Mouse (Mus musculus) thymus, postnatal 36 days (tissue): ENCODE results near the gene Gprc5a.
A peak's percentile ranks its signal among the peaks of the same experiment; 100 is the strongest.

ENCODE experiments used
- DNase-seq, 2 experiments: peaks; one replicate each; pipeline ENCODE4 v3.0.0; 2022; ENCODE audit warnings: mixed read lengths in 2 of 2

Gprc5a gene

DNA sequence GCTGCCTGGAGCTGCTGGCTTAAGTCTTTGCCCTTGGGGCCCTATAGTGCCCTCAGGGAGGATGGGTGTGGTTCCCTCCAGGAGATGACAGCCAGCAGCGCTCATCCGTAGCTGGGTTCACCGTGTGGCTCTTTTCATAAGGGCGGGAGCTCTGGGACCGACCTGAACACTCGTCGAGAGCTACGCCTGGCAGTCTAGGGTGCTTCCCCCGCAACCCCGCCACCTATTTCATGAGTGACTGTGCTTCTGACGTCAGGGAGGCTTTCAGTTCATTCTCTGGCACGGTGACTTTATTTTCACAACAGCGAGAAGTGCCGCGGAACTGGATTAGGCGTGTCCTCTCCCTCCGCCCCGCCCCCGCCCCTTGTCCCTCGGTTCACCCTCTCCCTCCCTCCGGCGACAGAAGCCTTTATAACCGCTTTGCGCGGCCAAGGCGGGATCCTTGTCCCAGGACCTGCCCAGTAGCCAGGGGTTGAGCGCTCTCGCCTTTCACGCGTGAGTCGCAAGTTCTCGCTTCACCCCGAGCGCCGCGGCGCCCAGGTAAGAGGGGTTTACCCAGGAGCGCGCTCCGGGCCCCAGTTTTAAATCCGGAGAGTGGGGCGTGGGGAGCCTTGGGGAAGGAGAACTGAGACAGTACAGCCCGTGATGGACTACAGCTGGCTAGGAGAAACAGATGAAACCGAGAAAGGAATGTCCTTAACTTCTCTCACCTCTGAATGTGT is at the start of gene Gprc5a:
TSS of gene Gprc5a (plus strand) at position 416 of the 722 bp plus-strand sequence.
- peak; percentile 8 to 26 for DNase-seq

DNA sequence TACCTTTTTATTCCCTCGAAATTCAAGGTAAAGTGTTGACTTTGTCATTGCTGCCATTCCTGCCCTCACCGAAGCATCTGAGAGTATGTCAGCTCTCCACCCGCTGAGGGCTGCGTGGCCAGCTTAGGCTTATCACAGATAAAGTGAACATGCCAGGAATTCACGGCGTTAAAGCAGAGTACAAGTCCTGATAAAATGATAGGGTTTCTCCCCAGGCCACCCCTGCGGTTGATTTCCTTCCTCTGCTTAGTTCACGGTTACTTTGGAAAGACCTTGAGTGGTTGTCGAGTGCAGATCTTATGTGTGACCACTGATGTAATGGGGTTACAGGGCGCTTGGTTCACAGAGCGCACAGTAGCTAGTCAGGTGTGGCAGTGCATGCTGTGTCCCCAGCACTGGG is 48.2 kb upstream of the Gprc5a start:
- no peak for DNase-seq

DNA sequence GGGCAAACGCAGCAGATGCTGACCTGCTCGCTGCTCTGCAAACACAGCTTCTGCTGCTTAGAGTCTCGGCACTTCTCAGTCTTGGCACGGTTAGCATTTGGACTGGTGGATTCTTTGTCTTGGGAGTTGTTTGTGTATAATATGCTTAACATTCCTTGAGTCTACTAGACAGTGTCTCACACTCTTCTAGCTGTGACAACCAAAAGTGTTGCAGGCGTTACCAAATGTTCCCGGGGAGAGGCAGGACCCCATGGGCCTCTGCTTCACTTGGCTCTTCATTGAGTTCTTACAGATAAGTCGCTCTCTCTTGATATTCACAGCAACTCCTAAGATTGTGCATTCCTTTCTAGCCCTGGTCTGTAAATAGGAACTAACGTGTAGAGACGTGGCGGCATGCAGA is 45.9 kb upstream of the Gprc5a start:
- no peak for DNase-seq

DNA sequence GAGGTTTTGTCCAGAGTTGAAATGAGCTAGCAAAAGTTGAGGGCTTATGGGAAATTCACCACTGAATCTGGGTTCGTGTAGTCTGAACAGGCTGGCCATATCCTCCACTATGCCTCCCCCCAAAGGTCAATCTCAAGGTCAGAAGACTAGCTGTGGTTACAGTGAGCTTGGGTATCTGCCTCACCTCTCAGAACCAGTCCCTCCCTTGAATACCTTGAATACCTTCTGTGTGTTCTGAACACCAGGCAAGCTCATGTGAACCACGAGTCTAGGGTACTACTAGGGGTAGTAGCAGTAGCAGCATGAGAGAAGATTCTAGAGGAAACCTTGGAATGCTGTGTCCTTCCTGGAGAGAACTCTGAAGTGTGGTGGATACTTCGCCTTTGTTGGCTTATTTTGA is 43.8 kb upstream of the Gprc5a start:
- DNase-seq: no peak

DNA sequence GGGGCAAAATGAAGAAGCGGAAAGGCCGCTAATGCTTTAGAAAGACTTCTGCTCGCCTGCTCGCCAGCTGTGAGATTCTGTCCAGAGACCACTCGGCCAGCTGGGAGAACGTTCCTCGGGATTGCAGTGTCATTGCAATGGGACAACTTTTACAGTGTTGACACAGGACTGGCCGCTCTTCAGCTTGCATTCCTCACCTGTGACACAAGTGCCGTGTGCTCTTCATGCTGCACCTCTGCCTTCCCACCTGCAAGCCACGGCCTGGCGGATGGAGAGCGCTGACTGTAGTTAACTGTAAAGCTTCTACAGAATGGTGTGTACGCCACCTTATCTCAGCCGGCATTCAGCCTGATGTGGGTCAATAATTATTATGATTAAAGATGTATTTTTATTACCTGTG is 42.1 kb upstream of the Gprc5a start:
- DNase-seq: no peak

DNA sequence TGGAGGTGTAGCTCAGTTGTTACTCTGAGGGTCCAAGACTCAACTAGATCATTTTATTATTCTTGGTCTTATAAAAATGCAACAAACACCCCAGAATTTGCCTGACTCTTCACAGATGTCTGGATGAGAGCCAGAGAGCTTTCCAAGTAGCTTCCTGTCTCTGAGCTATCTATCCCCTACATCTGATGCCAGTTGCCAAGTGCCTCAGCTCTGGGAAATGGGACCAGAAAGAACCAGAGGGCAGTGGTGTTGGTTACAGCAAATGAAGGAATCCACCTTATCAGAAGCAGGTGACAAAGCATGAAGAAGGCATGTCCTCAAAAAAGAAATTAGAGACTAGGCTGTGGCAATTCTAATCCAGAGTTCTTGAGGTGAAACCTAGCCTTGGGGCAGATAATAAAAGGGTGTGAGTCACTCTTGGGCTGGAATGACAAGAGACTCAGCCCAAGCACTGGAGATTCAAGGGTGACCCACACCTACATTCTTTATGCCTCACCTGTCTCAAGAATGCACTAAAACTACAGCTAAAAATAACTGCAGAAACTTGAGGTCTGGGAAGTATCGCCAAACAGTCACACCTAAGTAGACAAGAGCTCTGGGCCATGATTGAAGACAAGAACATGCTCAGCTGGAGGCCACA is 40.5 kb upstream of the Gprc5a start:
- DNase-seq: no peak

DNA sequence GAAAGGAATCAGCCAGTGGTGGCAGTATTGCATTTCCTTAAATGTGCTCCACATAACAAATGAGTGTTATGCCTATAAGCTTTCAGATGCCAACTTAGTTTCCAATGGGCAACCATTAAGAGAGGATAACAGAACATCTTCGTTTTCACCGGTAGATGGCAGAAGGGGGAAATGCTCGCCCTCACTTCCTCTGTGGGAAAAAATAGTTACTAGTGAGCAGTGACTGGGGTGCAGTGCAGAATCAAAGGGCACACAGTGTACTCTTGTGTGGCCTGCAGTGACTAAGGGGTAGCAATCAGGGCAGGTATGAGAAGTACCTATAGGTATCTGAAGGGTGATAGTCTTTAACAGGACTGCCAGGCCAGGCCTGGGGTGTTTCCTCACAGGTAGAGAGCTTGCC is 39.2 kb upstream of the Gprc5a start:
- no peak for DNase-seq

DNA sequence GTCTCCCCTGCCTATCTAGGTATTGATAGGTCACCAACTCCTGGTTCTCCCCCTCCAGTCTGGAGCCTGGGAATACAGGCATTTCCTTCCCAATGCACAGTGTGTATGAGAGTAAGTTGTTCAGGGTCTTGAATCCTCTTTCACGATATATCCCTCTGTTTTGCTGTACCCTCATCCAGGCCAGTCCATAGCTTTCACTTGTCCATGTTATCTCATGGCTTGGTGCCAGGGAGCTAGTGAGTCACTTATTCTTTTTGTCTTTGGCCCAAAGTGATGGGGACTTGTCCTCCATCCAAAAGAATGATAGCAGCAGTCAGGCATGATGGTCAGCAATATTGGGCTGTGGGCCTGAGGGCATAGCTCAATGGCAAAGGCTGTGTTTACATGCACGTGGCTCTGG is 38.7 kb upstream of the Gprc5a start:
- DNase-seq: no peak

DNA sequence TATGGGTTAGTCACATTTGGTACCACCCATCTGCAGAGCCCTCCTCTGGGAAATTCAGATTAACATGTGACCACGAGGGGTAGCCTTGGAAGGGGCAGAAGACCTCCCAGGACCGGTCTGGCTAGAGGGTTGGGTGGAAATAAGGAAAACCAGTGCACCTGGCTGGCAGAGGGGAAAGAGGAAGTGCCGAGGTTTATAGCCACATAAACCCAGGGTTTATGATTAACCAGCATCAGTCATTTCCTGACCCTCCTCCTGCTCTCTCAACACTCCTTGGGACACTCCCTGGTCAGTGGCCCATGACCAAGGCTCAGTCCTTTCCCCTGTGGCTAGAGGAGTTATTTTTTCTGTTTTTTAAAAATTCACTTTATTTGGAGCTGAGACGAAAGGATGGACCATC is 36.2 kb upstream of the Gprc5a start:
- no peak for DNase-seq

DNA sequence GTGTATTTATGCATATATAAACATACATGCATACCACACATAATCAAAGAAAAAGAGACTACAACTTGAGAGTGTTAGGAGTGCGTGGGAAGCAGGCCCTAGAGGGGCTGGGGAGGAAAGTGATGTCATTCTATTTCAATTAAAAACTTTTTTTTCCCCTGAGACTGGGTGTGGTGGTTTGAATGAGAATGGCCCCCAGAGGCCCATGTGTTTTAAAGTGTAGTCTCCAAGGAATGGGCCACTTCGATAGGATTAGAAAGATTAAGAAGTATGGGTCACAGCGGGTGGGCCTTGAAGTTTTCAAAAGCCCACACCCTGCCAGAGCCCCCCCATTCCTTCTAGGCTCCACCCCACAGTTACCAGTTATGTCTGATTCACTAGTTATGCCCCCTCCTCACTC is 26.8 kb upstream of the Gprc5a start:
- no peak for DNase-seq

DNA sequence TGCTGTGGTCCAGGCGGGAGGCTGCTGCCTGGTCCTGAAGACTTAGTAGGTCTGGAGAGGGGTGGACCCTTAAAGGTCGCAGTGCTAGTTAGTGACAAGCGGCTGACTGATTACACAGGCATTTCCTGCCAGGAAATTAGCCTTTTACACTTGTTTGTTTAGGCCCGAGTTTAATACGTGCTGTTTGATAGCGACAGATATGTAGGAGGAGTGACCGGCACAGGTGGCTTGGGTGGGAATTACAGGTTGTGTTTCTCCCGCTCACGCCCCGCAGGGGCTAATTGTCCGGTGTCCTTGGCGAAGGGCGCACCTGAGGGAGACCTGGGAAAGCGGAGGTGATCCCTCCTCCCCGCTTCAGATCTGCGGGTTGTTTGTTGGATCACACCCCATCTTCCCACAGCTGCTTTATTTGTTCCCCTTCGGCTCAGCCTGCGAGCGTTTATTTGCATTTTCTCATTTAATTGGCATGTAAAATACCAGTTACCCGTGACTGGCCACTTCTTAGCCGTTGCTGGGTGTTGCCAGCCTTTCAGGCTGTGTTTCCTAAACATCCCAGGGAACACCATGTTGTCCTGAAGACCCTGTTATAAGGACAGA is 25.1 kb upstream of the Gprc5a start:
- no peak for DNase-seq

DNA sequence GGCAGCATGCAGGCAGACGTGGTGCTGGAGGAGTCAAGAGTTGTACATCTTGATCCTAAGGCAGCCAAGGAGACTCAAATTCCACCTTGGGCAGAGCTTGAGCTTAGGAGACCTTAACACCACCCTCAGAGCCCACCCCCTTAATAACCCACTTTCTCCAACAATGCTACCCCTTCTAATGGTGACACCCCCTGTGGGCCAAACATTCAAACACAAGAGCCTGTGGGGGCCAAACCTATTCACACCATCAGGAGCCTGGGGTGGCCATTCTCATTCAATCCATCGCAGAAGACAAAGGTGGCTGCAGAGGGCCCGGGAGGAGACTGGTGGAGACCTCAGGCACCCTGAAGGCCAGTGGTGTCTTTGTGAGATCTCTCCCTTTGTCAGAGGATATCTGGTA is 23.5 kb upstream of the Gprc5a start:
- DNase-seq: no peak

DNA sequence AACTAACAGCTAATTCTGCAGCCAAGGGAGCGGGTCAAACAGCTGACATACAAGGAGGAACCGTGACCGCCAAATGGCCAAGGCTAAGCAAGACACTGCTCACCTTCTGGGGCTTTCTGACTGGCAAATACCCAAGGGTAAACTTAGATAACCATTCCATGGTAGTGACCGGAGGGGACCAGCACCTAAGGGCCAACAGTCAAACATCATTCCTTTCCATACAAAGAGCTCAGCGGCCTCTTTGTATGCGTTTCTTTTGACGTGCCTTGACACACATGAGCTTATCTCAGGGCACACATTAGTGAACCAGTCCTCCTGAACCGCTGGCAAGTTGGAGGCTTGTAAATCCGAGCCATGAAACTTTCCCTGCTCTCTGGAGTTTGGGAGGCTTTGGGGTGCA is 18.2 kb upstream of the Gprc5a start:
- no peak for DNase-seq

DNA sequence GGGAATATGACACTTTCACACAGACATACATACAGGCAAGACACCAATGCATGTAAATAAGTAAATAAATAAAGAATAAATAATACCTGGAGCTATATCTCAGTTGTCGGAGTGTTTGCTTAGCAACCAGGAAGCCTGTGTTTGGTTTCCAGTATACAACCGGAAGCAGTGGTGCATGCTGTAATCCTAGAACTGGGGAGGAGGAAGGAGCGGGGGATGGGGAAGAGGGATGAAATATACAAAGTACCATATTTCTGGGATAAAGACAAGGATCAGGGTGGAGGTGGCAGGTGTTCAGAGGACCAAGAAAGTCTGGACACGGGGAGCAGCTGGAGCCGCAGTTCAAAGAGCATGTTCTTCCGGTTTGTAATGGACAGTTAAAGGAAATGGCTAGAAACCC is 16.9 kb upstream of the Gprc5a start:
- DNase-seq: no peak

DNA sequence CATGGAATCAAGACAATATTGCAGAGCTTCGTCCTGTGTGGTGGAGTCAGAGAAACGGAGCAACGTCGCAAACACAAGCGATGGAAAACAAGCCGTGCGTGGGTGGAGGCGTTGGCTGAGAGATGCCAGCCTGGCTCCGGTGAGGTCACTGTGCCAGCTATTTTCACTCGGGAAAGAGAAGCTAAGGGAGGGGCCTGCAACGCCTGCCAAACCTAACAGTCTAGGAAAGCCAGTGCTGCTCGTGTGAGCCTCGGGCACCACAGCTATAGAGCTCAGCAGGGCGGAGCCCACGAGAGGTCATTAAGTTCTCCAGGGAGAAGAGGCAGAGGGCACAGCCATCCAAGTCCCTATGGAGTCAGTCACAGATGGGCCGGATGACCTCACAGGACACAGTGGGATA is 16.5 kb upstream of the Gprc5a start:
- DNase-seq: no peak

DNA sequence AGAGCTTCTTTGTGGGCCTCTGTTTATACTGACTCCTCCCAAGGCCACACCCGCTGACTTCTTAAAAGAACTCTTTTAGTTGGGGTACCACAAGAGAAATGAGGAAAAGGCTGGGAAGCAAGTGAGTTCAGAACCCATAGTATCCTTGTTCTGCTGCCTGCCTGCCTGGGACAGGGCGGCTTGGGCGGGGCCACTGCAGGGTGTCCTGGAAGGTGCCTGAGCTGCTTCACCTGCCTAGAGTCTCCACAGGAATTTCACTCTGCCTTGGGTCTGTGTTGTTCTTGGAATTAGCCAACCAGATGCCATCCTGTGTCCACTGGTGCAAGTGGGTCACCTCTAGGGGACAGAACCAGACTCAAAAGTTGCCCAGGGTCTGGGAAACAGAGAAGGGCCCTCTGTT is 11.7 kb upstream of the Gprc5a start:
- DNase-seq: no peak

DNA sequence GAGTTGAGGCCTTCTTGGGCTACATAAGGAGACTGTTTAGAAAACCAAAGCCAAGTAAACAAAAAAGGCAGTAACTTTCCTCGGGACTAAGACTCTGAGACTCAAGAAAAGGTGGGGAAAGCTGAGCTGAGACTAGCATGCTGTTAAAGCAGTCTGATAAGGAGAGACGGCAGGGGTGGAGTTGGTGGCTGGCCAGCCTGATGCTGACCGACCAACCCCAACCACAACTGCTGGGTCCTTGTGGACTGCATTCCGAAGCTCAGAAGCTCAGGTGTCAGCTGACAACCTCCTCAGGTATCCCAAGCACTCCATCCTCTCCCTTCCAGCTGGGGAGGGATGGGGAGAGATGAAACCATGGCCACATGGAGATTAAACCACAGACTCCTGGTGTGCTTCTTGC is 9.6 kb upstream of the Gprc5a start:
- no peak for DNase-seq

DNA sequence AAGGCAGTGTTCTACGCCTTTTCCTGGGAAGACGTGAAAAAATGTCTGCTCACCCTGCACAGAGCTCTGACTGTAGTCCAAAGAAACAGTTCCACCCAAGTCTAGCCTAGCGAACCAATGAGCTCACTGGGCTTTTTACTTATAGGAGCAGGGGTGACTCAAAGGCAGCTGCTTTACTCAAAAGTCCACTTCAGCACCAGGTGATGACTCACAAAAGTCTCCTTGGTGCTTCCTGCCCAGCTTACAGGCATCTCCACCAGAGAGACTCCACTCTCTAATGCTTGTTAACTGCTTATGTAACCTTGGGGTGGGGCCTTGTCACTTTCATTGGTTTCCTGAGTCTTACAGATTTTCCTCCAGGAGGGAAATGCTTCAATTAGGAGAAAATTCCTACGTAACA is 4.7 kb upstream of the Gprc5a start:
- no peak for DNase-seq

DNA sequence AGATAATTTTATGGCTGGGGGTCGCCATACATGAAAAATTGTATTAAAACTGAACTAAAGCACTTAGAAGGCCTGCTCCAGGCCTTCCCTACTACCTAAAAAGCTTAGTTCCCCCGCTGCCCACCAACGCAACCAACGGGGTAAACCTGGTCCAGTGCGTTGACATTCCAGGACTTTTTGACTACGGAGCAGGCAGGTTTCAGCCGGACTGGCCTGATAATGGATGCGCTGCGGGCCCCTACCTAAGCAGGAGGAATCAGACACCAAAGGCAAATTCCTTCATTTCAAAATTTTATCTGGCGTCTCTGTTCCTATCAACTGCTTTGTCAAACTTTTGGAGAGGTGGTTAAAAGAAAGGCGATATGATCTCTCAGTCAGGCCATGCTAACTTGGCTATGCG is 830 bp upstream of the Gprc5a start:
- no peak for DNase-seq

DNA sequence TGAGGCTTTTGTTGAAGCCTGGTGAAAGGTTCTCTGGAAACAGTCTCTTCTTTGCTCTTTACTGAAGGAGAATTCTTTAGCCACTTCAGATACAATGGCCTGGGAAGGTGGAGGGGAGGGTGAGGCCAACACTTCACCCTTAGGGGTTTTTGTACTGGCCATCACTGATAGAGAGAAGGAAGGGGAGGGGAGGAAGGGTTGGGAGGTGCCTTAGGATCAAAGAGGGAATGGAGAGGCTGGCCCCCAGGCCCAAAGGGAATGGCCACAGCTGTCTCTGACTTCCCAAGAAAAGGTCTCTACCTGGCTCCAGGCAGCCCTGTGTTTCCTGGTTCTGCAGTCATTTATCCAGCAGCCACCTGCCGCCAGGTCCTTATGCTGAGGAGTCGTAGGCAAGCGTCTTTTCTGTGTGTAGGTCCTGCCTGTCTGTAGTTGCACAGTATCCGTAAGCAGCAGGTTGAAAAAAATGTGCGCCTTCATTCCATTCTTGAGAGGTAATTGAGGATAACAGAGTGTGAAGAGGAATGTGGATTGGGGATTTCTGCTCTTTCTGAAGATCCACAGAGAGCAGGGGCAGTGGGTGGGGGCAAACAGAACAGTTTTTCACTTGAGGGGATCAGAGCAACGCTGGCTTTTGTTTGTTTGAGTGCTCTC is 1.5 kb downstream of the Gprc5a start:
- no peak for DNase-seq

DNA sequence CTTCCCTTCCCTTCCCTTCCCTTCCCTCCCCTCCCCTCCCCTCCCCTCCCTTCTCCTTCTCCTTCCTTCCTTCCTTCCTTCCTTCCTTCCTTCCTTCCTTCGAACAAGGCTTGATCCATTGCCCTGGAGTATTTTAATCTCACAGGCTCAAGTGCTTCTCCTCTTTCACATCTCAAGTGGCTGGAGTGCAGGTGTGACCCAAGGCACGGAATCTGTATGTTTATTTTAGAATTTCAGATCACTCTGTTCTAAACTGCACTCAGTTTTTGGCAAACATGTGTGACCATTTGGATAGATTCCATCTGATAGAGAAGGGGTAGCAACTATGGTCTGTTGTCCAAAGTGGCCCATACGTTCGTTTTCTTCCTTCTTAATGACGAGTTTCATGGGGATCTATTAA is 2.8 kb downstream of the Gprc5a start:
- no peak for DNase-seq

DNA sequence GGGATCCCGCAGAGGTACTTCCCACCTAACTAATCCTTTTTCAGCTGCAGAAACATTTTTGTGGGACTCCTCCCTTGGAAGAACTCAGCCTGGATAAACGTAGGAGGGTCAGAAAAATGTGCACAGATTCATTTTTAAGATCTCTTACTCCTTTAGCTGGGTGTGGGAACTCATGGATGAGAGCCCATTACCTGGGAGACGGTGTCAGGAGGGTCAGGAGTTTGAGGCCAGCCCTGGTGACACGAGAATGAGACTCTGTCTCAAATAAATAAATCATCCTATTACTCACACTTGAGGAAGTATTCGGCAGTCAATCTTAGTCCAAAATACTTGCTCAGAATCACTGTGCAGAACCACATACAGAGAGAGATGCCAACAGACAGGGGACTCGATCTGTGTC is 4.4 kb downstream of the Gprc5a start:
- DNase-seq: no peak

DNA sequence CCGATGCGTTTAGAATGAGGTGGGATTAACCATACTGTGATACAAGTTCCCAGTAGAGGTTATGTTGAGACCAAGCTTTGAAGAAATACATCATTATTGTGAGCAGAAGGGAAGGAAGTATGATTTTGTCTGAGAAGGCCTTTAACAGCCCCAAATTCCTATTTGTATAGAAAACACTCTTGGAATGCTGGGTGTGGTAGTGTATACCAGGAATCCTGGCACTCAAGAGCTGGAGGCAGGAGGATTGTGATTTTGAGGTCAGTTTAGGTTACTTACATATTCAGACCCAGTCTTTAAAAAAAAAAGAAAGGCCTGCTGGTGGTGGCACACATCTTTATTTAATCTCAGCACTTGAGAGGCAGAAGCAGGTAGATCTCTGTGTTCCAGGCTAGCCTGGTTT is 4.9 kb downstream of the Gprc5a start:
- DNase-seq: no peak

DNA sequence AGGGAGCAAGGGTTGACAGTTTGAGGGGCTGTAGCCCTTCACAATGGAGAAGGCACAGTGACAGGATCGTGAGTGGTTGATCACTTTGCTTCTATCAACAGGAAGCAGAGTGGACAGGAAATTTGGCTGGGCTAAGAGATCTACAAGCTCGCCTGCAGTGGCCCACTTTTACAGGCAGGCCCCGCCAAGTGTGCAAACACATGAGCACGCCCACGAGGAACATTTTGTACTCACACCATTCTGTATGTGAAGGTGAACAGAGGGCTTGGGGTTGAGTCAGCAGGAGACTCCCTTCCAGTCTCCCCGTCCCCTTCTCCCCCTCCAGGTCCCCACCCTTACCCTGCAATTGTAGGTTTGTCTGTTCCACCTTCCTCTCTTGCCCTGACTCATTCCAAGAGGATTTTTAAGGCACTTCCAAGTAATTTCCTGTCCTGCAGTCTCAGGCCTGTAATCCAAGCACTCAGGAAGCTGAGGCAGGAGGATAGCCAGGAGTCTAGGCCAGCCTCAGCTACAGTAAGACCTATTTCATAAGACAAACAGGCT is 9.0 kb downstream of the Gprc5a start:
- DNase-seq: no peak
